Mouse (Mus musculus): Measurements from ENCODE around the gene Tex13b. TPM values are rescaled to one million over a fixed set of nuclear protein-coding genes. Genes with fewer than 3 reads are reported as not detected.
"Not testable (repeated sequence)": the region's sequence is repeated elsewhere in the genome, so short reads cannot be mapped to it uniquely, and the experiment has no call there.

The Tex13b gene
- polyA plus RNA-seq (2014; fragmentation: Nextera tagmentation; extraction: Ambion mirVana), result not detected in 2 replicates

GRCm38 (mm10) chrX:140813312-140814006, at the start of gene Tex13b:
Gene Tex13b (minus strand): TSS chrX:140813433.
- Histone ChIP-seq H3K27me3 (ENCODE audit: control insufficient read depth, insufficient read depth, low read length) (no peaks in the 10 kb centered on the region), H3K4me3 (ENCODE audit: low read depth, low read length) (no peak within 1 kb of the TSS), H3K9me3 (ENCODE audit: control insufficient read depth, low read length) (no peaks in the 10 kb centered on the region), H3K27ac (ENCODE audit: low read depth, low read length) (no peak within 1 kb of the TSS), H3K4me1 (replicated peaks; ENCODE audit: control insufficient read depth, insufficient read depth, low read length) (no peaks in the 10 kb centered on the region), H3K36me3 (ENCODE audit: control insufficient read depth, insufficient read depth, low read length) (no peaks in the 10 kb centered on the region), H3K4me2 (ENCODE audit: low read depth, low read length, severe bottlenecking) (no peak within 1 kb of the TSS), H3K9ac (ENCODE audit: low read length) (no peak within 1 kb of the TSS)
- 95% methylated on average over 22 of the region's 22 CpGs for WGBS
- DNase-seq (ENCODE audit: low spot score) (no peak), ATAC-seq (replicated peaks; ENCODE audit: low FRiP score) (no peak)

- Histone ChIP-seq H3K27ac (ENCODE audit: low read depth, low read length) (no peak overlapping the region), H3K36me3 (ENCODE audit: control insufficient read depth, insufficient read depth, low read length) (no peaks in the 10 kb centered on the region), H3K9me3 (ENCODE audit: control insufficient read depth, low read length) (no peaks in the 10 kb centered on the region), H3K4me3 (ENCODE audit: low read depth, low read length) (no peak overlapping the region), H3K4me2 (ENCODE audit: low read depth, low read length, severe bottlenecking) (no peak overlapping the region), H3K27me3 (ENCODE audit: control insufficient read depth, insufficient read depth, low read length) (peaks cover 6% of the 10 kb centered on the region; the same call in 1 of the 2 replicates), H3K9ac (ENCODE audit: low read length) (no peak overlapping the region), H3K4me1 (replicated peaks; ENCODE audit: control insufficient read depth, insufficient read depth, low read length) (no peaks in the 10 kb centered on the region)
- ATAC-seq (replicated peaks; ENCODE audit: low FRiP score), result no peak
- WGBS, result 92% methylated on average over 6 of the region's 6 CpGs
- DNase-seq (ENCODE audit: low spot score), result no peak
Measured at GRCm38 (mm10) chrX:140862760-140863159, 49.5 kb upstream of the Tex13b start.

- Histone ChIP-seq H3K4me1 (replicated peaks; ENCODE audit: control insufficient read depth, insufficient read depth, low read length) (no peaks in the 10 kb centered on the region), H3K4me2 (ENCODE audit: low read depth, low read length, severe bottlenecking) (no peak overlapping the region), H3K27me3 (ENCODE audit: control insufficient read depth, insufficient read depth, low read length) (peaks cover 2% of the 10 kb centered on the region; the same call in 1 of the 2 replicates), H3K36me3 (ENCODE audit: control insufficient read depth, insufficient read depth, low read length) (no peaks in the 10 kb centered on the region), H3K9ac (ENCODE audit: low read length) (no peak overlapping the region), H3K4me3 (ENCODE audit: low read depth, low read length) (no peak overlapping the region), H3K27ac (ENCODE audit: low read depth, low read length) (no peak overlapping the region), H3K9me3 (ENCODE audit: control insufficient read depth, low read length) (no peaks in the 10 kb centered on the region)
- WGBS, result 38% methylated on average over 2 of the region's 2 CpGs
- ATAC-seq (replicated peaks; ENCODE audit: low FRiP score) (no peak), DNase-seq (ENCODE audit: low spot score) (no peak)
Measured at GRCm38 (mm10) chrX:140857445-140857844, 44.2 kb upstream of the Tex13b start.

GRCm38 (mm10) chrX:140857040-140857439, 43.8 kb upstream of the Tex13b start:
- H3K4me2 ChIP-seq (ENCODE audit: low read depth, low read length, severe bottlenecking); H3K4me3 ChIP-seq (ENCODE audit: low read depth, low read length); H3K27ac ChIP-seq (ENCODE audit: low read depth, low read length); ATAC-seq (replicated peaks; ENCODE audit: low FRiP score); H3K36me3 ChIP-seq (ENCODE audit: control insufficient read depth, insufficient read depth, low read length); H3K9me3 ChIP-seq (ENCODE audit: control insufficient read depth, low read length); H3K4me1 ChIP-seq (replicated peaks; ENCODE audit: control insufficient read depth, insufficient read depth, low read length); DNase-seq (ENCODE audit: low spot score); H3K27me3 ChIP-seq (ENCODE audit: control insufficient read depth, insufficient read depth, low read length); H3K9ac ChIP-seq (ENCODE audit: low read length): not testable (repeated sequence)
- WGBS, result 68% methylated on average over 5 of the region's 5 CpGs

- H3K27ac ChIP-seq (ENCODE audit: low read depth, low read length), result no peak overlapping the region
- no peak for ATAC-seq (replicated peaks; ENCODE audit: low FRiP score)
- H3K4me2 ChIP-seq (ENCODE audit: low read depth, low read length, severe bottlenecking), result no peak overlapping the region
- no peaks in the 10 kb centered on the region for H3K36me3 ChIP-seq (ENCODE audit: control insufficient read depth, insufficient read depth, low read length)
- no peaks in the 10 kb centered on the region for H3K9me3 ChIP-seq (ENCODE audit: control insufficient read depth, low read length)
- peaks cover 3% of the 10 kb centered on the region; the same call in 1 of the 2 replicates for H3K27me3 ChIP-seq (ENCODE audit: control insufficient read depth, insufficient read depth, low read length)
- H3K9ac ChIP-seq (ENCODE audit: low read length), result no peak overlapping the region
- H3K4me3 ChIP-seq (ENCODE audit: low read depth, low read length), result no peak overlapping the region
- no peaks in the 10 kb centered on the region for H3K4me1 ChIP-seq (replicated peaks; ENCODE audit: control insufficient read depth, insufficient read depth, low read length)
- WGBS, result 72% methylated on average over 3 of the region's 3 CpGs
- DNase-seq (ENCODE audit: low spot score), result no peak
Measured at GRCm38 (mm10) chrX:140854561-140854960, 41.3 kb upstream of the Tex13b start.

- not testable (repeated sequence) for H3K27ac ChIP-seq (ENCODE audit: low read depth, low read length); H3K9ac ChIP-seq (ENCODE audit: low read length); H3K4me3 ChIP-seq (ENCODE audit: low read depth, low read length); ATAC-seq (replicated peaks; ENCODE audit: low FRiP score); DNase-seq (ENCODE audit: low spot score); H3K9me3 ChIP-seq (ENCODE audit: control insufficient read depth, low read length); H3K4me1 ChIP-seq (replicated peaks; ENCODE audit: control insufficient read depth, insufficient read depth, low read length); H3K4me2 ChIP-seq (ENCODE audit: low read depth, low read length, severe bottlenecking); H3K27me3 ChIP-seq (ENCODE audit: control insufficient read depth, insufficient read depth, low read length); H3K36me3 ChIP-seq (ENCODE audit: control insufficient read depth, insufficient read depth, low read length)
- WGBS, result 100% methylated on average over 1 of the region's 1 CpGs
Measured at GRCm38 (mm10) chrX:140845401-140845800, 32.2 kb upstream of the Tex13b start.

- Histone ChIP-seq H3K4me2 (ENCODE audit: low read depth, low read length, severe bottlenecking) (no peak overlapping the region), H3K36me3 (ENCODE audit: control insufficient read depth, insufficient read depth, low read length) (no peaks in the 10 kb centered on the region), H3K27me3 (ENCODE audit: control insufficient read depth, insufficient read depth, low read length) (peaks cover 2% of the 10 kb centered on the region; the same call in 1 of the 2 replicates), H3K4me1 (replicated peaks; ENCODE audit: control insufficient read depth, insufficient read depth, low read length) (no peaks in the 10 kb centered on the region), H3K9me3 (ENCODE audit: control insufficient read depth, low read length) (no peaks in the 10 kb centered on the region), H3K9ac (ENCODE audit: low read length) (no peak overlapping the region), H3K4me3 (ENCODE audit: low read depth, low read length) (no peak overlapping the region), H3K27ac (ENCODE audit: low read depth, low read length) (no peak overlapping the region)
- 71% methylated on average over 4 of the region's 4 CpGs for WGBS
- no peak for DNase-seq (ENCODE audit: low spot score)
- no peak for ATAC-seq (replicated peaks; ENCODE audit: low FRiP score)
Measured at GRCm38 (mm10) chrX:140839887-140840286, 26.7 kb upstream of the Tex13b start.

GRCm38 (mm10) chrX:140838077-140838476, 24.8 kb upstream of the Tex13b start:
- Histone ChIP-seq H3K4me2 (ENCODE audit: low read depth, low read length, severe bottlenecking) (no peak overlapping the region), H3K36me3 (ENCODE audit: control insufficient read depth, insufficient read depth, low read length) (no peaks in the 10 kb centered on the region), H3K4me3 (ENCODE audit: low read depth, low read length) (no peak overlapping the region), H3K4me1 (replicated peaks; ENCODE audit: control insufficient read depth, insufficient read depth, low read length) (no peaks in the 10 kb centered on the region), H3K9me3 (ENCODE audit: control insufficient read depth, low read length) (no peaks in the 10 kb centered on the region), H3K9ac (ENCODE audit: low read length) (no peak overlapping the region), H3K27me3 (ENCODE audit: control insufficient read depth, insufficient read depth, low read length) (peaks cover 2% of the 10 kb centered on the region; the same call in 1 of the 2 replicates), H3K27ac (ENCODE audit: low read depth, low read length) (no peak overlapping the region)
- whole genome bisulfite sequencing, result 86% methylated on average over 3 of the region's 3 CpGs
- ATAC-seq (replicated peaks; ENCODE audit: low FRiP score) (no peak), DNase-seq (ENCODE audit: low spot score) (no peak)

- H3K27me3 ChIP-seq (ENCODE audit: control insufficient read depth, insufficient read depth, low read length), result peaks cover 2% of the 10 kb centered on the region; the same call in 1 of the 2 replicates
- H3K27ac ChIP-seq (ENCODE audit: low read depth, low read length), result no peak overlapping the region
- H3K9ac ChIP-seq (ENCODE audit: low read length), result no peak overlapping the region
- no peaks in the 10 kb centered on the region for H3K4me1 ChIP-seq (replicated peaks; ENCODE audit: control insufficient read depth, insufficient read depth, low read length)
- H3K36me3 ChIP-seq (ENCODE audit: control insufficient read depth, insufficient read depth, low read length), result no peaks in the 10 kb centered on the region
- WGBS, result 81% methylated on average over 4 of the region's 4 CpGs
- ATAC-seq (replicated peaks; ENCODE audit: low FRiP score) (no peak), DNase-seq (ENCODE audit: low spot score) (no peak)
- no peaks in the 10 kb centered on the region for H3K9me3 ChIP-seq (ENCODE audit: control insufficient read depth, low read length)
- H3K4me2 ChIP-seq (ENCODE audit: low read depth, low read length, severe bottlenecking), result no peak overlapping the region
- H3K4me3 ChIP-seq (ENCODE audit: low read depth, low read length), result no peak overlapping the region
Measured at GRCm38 (mm10) chrX:140831706-140832105, 18.5 kb upstream of the Tex13b start.
